8 mouse cellular contexts compared by ENCODE assay signal in genomic region chr5:74064844-74065243, GRCm38 (mm10). TPM values are rescaled to one million over a fixed set of nuclear protein-coding genes. Genes with fewer than 3 reads are reported as not detected.
DNase-seq lines count a peak whose midpoint lies in the region; ATAC-seq and TF ChIP-seq lines count a peak whose summit lies in the region.

No protein-coding gene starts in this region.

- no peak for TF ChIP-seq CTCF in E14TG2a.4 (conservative IDR thresholded peaks at IDR 0.05; ENCODE audit: low read length)

- peak overlapping the region; percentile 29 for H3K4me3 ChIP-seq in heart, embryonic 11.5 days (ENCODE audit: low read depth, low read length)
- peak overlapping the region; percentile 93 for H3K4me3 ChIP-seq in E14TG2a.4 (replicated peaks; ENCODE audit: low read length)
- H3K4me3 ChIP-seq in embryonic facial prominence, embryonic 10.5 days = peak overlapping the region; percentile 85
- peak overlapping the region; percentile 71 for H3K4me3 ChIP-seq in liver, embryonic 11.5 days (ENCODE audit: low read depth, low read length)
- no peak overlapping the region for H3K4me3 ChIP-seq in midbrain, embryonic 16.5 days (ENCODE audit: low read depth, low read length)

- no peaks in the 10 kb centered on the region for H3K36me3 ChIP-seq in heart, embryonic 11.5 days (ENCODE audit: control insufficient read depth, insufficient read depth, low read length)
- H3K36me3 ChIP-seq in E14TG2a.4 (ENCODE audit: insufficient read depth, low read length) = no peaks in the 10 kb centered on the region
- H3K36me3 ChIP-seq in embryonic facial prominence, embryonic 10.5 days (replicated peaks) = 0 out of 2 replicates have a peak, but pooled peaks cover 7% of the 10 kb centered on the region
- H3K36me3 ChIP-seq in liver, embryonic 11.5 days (ENCODE audit: control insufficient read depth, insufficient read depth, low read length) = no peaks in the 10 kb centered on the region
- no peaks in the 10 kb centered on the region for H3K36me3 ChIP-seq in midbrain, embryonic 16.5 days (ENCODE audit: control insufficient read depth, insufficient read depth, low read length)

- H3K9me3 ChIP-seq in heart, embryonic 11.5 days (replicated peaks; ENCODE audit: control insufficient read depth, low read length) = no peaks in the 10 kb centered on the region
- no peaks in the 10 kb centered on the region for H3K9me3 ChIP-seq in E14TG2a.4 (ENCODE audit: low read length)
- H3K9me3 ChIP-seq in embryonic facial prominence, embryonic 10.5 days = no peaks in the 10 kb centered on the region
- H3K9me3 ChIP-seq in liver, embryonic 11.5 days (ENCODE audit: control insufficient read depth, low read length) = no peaks in the 10 kb centered on the region
- no peaks in the 10 kb centered on the region for H3K9me3 ChIP-seq in midbrain, embryonic 16.5 days (replicated peaks; ENCODE audit: control insufficient read depth, low read length, poor library complexity, severe bottlenecking)

- no peak for DNase-seq in heart, postnatal 36 days
- DNase-seq in embryonic facial prominence, embryonic 10.5 days (ENCODE audit: low spot score) = no peak
- peak; percentile 49 for DNase-seq in liver, embryonic 11.5 days (ENCODE audit: low spot score)
- no peak for DNase-seq in thymus, postnatal 25 days
- DNase-seq in urinary bladder, postnatal 25 days (ENCODE audit: low spot score) = no peak

- peaks cover 40% of the 10 kb centered on the region for H3K4me1 ChIP-seq in heart, embryonic 11.5 days (ENCODE audit: control insufficient read depth, insufficient read depth, low read length)
- peaks cover 83% of the 10 kb centered on the region for H3K4me1 ChIP-seq in E14TG2a.4 (replicated peaks; ENCODE audit: low read depth, low read length)
- peaks cover 69% of the 10 kb centered on the region for H3K4me1 ChIP-seq in embryonic facial prominence, embryonic 10.5 days
- peaks cover 41% of the 10 kb centered on the region for H3K4me1 ChIP-seq in liver, embryonic 11.5 days (replicated peaks; ENCODE audit: control insufficient read depth, insufficient read depth, low read length)
- H3K4me1 ChIP-seq in midbrain, embryonic 16.5 days (ENCODE audit: control insufficient read depth, insufficient read depth, low read length) = peaks cover 25% of the 10 kb centered on the region

- H3K4me2 ChIP-seq in heart, embryonic 11.5 days = peak overlapping the region; percentile 88
- peak overlapping the region; percentile 74 for H3K4me2 ChIP-seq in liver, embryonic 11.5 days
- no peak overlapping the region for H3K4me2 ChIP-seq in midbrain, embryonic 16.5 days (ENCODE audit: low read length)

- H3K27me3 ChIP-seq in heart, embryonic 11.5 days (ENCODE audit: control insufficient read depth, insufficient read depth, low read length) = no peaks in the 10 kb centered on the region
- H3K27me3 ChIP-seq in E14TG2a.4 (ENCODE audit: insufficient read depth, low read length) = no peaks in the 10 kb centered on the region
- no peaks in the 10 kb centered on the region for H3K27me3 ChIP-seq in embryonic facial prominence, embryonic 10.5 days (replicated peaks; ENCODE audit: low read depth, poor library complexity, severe bottlenecking)
- H3K27me3 ChIP-seq in liver, embryonic 11.5 days (replicated peaks; ENCODE audit: control insufficient read depth, insufficient read depth, low read length) = no peaks in the 10 kb centered on the region
- no peaks in the 10 kb centered on the region for H3K27me3 ChIP-seq in midbrain, embryonic 16.5 days (ENCODE audit: control insufficient read depth, insufficient read depth, low read depth, low read length)

- peak overlapping the region; percentile 73 for H3K27ac ChIP-seq in heart, embryonic 11.5 days (ENCODE audit: low read depth, low read length)
- H3K27ac ChIP-seq in embryonic facial prominence, embryonic 10.5 days (replicated peaks) = 0 out of 2 replicates have a peak overlapping the region, but pooled peaks have one; percentile 44
- H3K27ac ChIP-seq in liver, embryonic 11.5 days (ENCODE audit: low read depth, low read length) = peak overlapping the region; percentile 96
- H3K27ac ChIP-seq in midbrain, embryonic 16.5 days (ENCODE audit: low read length) = no peak overlapping the region

- ATAC-seq in heart, embryonic 11.5 days (replicated peaks; ENCODE audit: insufficient number of reproducible peaks, low FRiP score, low TSS enrichment) = no peak
- ATAC-seq in liver, embryonic 11.5 days (replicated peaks; ENCODE audit: low FRiP score) = peak; percentile 60
- no peak for ATAC-seq in midbrain, embryonic 16.5 days

- WGBS in heart, embryonic 11.5 days (ENCODE audit: insufficient replicate concordance) = 59% methylated on average over 7 of the region's 7 CpGs
- WGBS in embryonic facial prominence, embryonic 10.5 days = 82% methylated on average over 7 of the region's 7 CpGs
- WGBS in liver, embryonic 11.5 days = 37% methylated on average over 7 of the region's 7 CpGs
- 93% methylated on average over 7 of the region's 7 CpGs for WGBS in midbrain, embryonic 16.5 days

- intact Hi-C loops in heart, postnatal 36 days (cut with DNase I) = loop anchor here (5.0 to 10.0 kb wide), 4 partner anchors 60 to 570 kb away; no protein-coding TSS in a partner anchor

- peak overlapping the region; percentile 44; the same call in 1 of the 2 replicates for H3K9ac ChIP-seq in heart, embryonic 11.5 days (ENCODE audit: low read depth, low read length)
- peak overlapping the region; percentile 73 for H3K9ac ChIP-seq in liver, embryonic 11.5 days (ENCODE audit: low read depth, low read length)
- H3K9ac ChIP-seq in midbrain, embryonic 16.5 days (ENCODE audit: low read depth, low read length) = no peak overlapping the region

RNA-seq across cellular contexts. Expression of gene Usp46, which starts 3.4 kb away (rescaled TPM):
- 36.8 and 41.5 TPM in 2 replicates for polyA plus RNA-seq in heart, embryonic 11.5 days (2014; fragmentation: Nextera tagmentation; extraction: Ambion mirVana)
- 10 to 100 TPM; 35.1 TPM for total RNA-seq in heart, postnatal 36 days (2021)
- polyA plus RNA-seq in embryonic facial prominence, embryonic 10.5 days (2016; fragmentation: Nextera tagmentation; extraction: Ambion mirVana) = 41.6 and 43.2 TPM in 2 replicates
- 32.9 and 37.0 TPM in 2 replicates for polyA plus RNA-seq in liver, embryonic 11.5 days (2014; fragmentation: Nextera tagmentation; extraction: Ambion mirVana)
- polyA plus RNA-seq in midbrain, embryonic 16.5 days (2015; fragmentation: Nextera tagmentation; extraction: Ambion mirVana) = 38.5 and 40.0 TPM in 2 replicates
